Mouse (Mus musculus) left cerebral cortex, postnatal 14 days (tissue): ENCODE measurements around the gene Rasl11b. TPM values are rescaled to one million over a fixed set of nuclear protein-coding genes. Genes with fewer than 3 reads are reported as not detected.

Experiments
- DNase-seq, 2 experiments: peaks; one replicate each; pipeline ENCODE4 v3.0.0; 2021 to 2022; ENCODE audit warnings: low spot score in 2 of 2, mixed read lengths in 1 of 2
- intact Hi-C: fragments of 180-260 bp; cut with DNase I; formaldehyde crosslinking; loops from one replicate; pipeline ENCODE4 v1.15.1; 2025
- total RNA-seq, 2 experiments: library from RNA; stranded (reverse); gene quantifications; 2 replicates each; pipeline ENCODE4 v1.2.3; 2021

Gene Rasl11b
- total RNA-seq, 2 experiments from 2014 or later, result 97.1 to 110 TPM

DNA sequence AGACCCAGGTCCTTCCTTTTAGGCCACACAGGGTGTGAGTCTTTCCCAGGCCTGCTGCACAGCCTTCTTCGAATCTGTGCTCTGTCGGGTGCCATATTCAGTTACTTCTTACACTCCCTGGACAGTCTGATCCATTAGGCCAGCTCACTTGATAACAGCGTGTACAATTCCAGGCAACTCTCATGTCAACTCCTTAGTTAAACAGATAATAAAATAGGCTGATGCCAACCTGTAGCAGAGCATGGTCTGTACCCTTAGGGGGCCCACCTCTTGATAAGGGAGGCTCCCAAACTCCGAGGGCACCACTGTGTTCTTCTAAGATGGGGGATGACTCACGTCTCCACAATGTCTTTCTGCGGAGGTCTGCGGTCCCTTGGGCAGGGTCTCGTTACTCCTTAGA is 45.2 kb downstream of the Rasl11b start:
- no peak for DNase-seq
- intact Hi-C loops, result no loop called here

DNA sequence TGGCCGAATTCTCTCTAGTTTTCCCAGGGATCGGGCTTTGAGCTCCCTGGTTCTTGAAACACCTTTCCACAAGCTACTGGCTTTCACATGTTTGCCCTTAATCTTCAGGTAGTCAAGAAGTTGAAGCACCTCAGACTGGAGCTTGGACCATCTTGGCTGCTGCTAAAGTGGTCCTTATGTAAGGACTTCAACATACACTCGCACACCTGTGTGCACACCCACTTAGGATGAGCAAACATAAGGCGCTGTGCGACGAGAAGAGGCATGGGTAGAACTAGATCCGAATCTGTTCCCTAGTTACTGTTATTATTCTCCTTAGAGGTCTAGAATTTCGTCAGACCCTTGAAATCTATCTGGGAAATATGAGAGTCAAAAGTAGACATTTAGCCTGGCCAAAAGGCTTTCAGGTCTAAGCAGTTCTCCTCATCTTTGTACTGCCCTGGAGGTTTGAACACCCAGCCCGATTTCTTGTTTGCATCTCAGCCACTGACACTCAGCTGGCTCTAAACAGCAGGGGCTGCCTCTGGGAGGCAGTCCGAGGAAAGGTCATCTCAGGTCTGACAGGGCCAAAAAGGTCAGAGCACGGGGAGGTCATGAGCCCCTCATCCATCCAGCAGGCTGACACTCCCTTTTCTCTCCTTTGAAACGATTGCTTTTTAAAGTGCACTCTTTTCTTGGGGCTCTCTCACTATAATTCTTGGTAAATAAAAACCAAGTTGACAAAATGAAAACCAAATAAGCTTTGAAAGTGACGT is 46.0 kb downstream of the Rasl11b start:
- intact Hi-C loops, result no loop called here
- no peak for DNase-seq

DNA sequence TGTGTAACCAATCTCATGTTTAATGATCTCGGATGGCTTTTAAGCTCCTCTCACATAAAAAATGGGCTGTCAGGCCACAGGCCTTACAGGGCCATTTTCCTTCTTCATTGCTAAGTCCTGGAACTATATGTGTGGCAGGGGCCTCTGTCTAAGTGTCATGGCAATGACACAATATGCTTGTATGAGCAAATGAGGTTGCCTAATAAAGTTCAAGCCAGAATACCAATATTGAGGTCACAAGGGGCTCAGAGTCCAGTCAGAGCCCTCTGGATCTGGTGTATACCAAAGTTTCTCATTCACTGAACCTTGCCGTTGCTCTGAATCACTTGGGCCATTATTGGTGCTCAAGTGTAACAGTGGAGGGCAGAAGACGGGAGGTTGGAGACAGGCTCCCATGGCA is 47.6 kb downstream of the Rasl11b start:
- no peak for DNase-seq
- intact Hi-C loops, result no loop called here

DNA sequence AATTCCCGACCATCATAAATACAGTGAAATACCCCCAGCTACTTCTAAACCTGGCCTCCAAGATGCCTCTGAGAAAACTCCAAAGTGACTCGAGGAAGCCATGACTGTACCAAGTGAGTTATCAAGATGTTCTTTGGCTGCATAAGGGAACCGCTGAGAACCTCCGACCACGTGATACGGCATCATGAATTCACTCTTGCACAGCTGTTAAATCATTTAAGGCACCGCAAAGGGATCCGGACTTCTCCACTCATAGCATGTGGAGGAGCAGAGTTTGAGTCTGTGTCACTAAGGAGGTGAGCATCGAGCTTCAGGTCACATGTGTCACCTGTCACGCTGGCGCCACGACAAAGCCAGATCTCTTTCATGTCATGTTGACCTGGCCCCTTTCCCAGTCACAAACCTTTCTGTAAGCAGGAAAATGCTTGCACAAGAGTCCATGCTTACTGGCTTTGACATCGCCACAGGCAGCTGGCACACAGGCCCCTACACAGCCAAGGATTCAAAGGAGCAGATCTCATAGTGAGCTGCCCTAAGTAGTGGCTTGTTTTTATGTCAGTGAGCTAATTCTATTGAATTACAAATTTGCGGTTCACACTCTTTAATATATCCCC is 49.4 kb downstream of the Rasl11b start:
- no peak for DNase-seq
- intact Hi-C loops, result no loop called here

DNA sequence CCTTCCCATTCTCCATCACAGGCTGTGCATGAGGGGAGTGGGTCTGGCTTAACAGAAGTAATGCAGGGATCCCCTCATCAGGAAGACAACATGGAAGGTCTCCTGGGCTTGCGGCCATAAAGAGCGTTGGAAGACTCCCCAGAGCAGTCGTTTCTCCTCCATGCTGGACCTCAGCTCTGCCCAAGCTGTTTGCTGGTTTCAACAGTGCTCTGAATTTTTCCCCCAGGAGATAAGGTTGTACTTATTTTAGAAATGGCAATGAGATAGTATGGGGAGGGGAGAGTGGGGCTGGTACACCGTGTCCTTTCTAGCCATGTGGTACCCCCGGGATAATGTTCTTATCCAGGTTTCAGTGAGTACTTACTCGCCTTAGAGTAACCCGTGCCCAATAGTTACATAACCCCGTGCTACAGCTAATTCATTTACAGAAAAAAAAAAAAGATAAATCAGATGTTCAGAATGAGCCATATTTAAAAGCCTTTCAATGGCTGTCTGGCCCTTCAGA is 50.6 kb downstream of the Rasl11b start:
- intact Hi-C loops, result no loop called here

DNA sequence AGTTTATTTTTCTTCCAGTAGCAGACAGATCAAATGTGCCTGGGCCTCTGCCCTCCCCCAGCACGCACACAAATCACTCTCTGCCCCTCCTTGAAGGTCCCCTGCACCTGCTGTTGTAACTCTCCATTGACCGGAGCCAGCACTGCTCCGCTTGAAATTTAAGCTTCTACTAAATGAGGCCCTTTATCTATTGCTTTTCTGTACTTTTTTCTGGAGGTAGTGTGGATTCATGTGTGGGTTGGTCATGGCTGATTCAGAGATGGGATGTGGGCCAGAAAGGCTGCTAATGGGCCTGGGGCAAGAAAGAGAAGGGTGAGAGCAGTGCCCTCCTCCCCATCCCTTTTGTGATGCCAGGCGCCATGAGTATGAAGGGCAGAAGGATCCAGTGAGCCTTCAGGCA is 51.4 kb downstream of the Rasl11b start:
- intact Hi-C loops, result no loop called here

More for the DNA sequence above, 50.6 kb downstream of the Rasl11b start:
- no peak for DNase-seq

DNA sequence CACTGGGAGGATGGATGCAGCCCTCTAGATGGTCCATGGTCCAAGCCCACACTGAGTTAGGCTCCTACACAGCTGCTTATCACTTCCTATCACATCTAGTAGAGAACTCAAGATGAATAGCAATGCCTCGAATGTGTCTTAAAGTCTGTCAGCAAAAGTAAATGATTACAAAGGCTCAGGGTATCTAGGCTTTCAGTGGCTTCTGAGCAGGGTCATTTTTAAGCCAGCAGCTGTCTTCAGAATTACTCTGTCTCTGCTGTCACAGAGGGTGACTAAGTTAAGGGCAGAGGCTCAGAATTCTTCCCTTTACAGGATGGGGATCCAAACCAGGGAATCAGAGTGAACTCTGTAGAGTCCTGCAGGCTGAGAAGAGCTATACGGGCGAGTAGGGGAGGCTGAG is 51.9 kb downstream of the Rasl11b start:
- intact Hi-C loops, result no loop called here
- DNase-seq, result no peak

More for the DNA sequence above, 51.4 kb downstream of the Rasl11b start:
- no peak for DNase-seq

Other genes starting within 250 kb of the Rasl11b start
- 100 to 1,000 TPM; 155 TPM for gene Usp46, start 126.9 kb upstream of the Rasl11b start, total RNA-seq